Mouse (Mus musculus) MEL (cell line): Measurements from ENCODE around the gene Scube3.

Experiments
- CHD1 ChIP-seq: IDR thresholded peaks from 2 replicates; pipeline ENCODE4 v1.6.1; 2012; ENCODE audit warnings: low read depth, mild to moderate bottlenecking, inconsistent platforms, low read length, improper control_type of control experiment
- CHD2 ChIP-seq: IDR thresholded peaks from 2 replicates; pipeline ENCODE4 v1.6.1; 2011; ENCODE audit warnings: low read length, improper control_type of control experiment
- CTCF ChIP-seq, 3 experiments: IDR thresholded peaks in 2 of 3; conservative IDR thresholded peaks in 1 of 3; 2 replicates each; pipeline ENCODE4 v1.5.1; 2011 to 2012; ENCODE audit warnings: low read length in 3 of 3, low read depth in 2 of 3, mild to moderate bottlenecking in 2 of 3, improper control_type of control experiment in 1 of 3, inconsistent platforms in 1 of 3, mixed read lengths in 1 of 3, moderate library complexity in 1 of 3; ENCODE audit not compliant: control insufficient read depth in 1 of 3, insufficient read depth in 1 of 3, poor library complexity in 1 of 3, severe bottlenecking in 1 of 3
- E2F4 ChIP-seq: IDR thresholded peaks from 2 replicates; pipeline ENCODE4 v1.6.1; 2011; ENCODE audit warnings: low read depth, low read length, improper control_type of control experiment, borderline replicate concordance
- EP300 ChIP-seq, 2 experiments: IDR thresholded peaks; 2 replicates each; pipeline ENCODE4 v1.6.1; 2011; ENCODE audit warnings: improper control_type of control experiment in 2 of 2, low read length in 2 of 2, low read depth in 1 of 2, mild to moderate bottlenecking in 1 of 2
- GABPA ChIP-seq: IDR thresholded peaks from 2 replicates; pipeline ENCODE4 v1.6.1; 2012; ENCODE audit warnings: low read depth, mild to moderate bottlenecking, inconsistent platforms, low read length, improper control_type of control experiment, moderate library complexity
- MAX ChIP-seq: IDR thresholded peaks from 2 replicates; pipeline ENCODE4 v1.6.1; 2011; ENCODE audit warnings: low read length, improper control_type of control experiment
- MXI1 ChIP-seq: IDR thresholded peaks from 2 replicates; pipeline ENCODE4 v1.6.1; 2011; ENCODE audit warnings: mild to moderate bottlenecking, low read depth, low read length, improper control_type of control experiment
- MYC ChIP-seq: IDR thresholded peaks from 2 replicates; pipeline ENCODE4 v1.6.1; 2011; ENCODE audit warnings: low read depth, mild to moderate bottlenecking, low read length, improper control_type of control experiment, moderate library complexity
- NELFE ChIP-seq: IDR thresholded peaks from 2 replicates; pipeline ENCODE4 v1.6.1; 2011; ENCODE audit warnings: low read depth, low read length, improper control_type of control experiment
- POLR2AphosphoS2 ChIP-seq: IDR thresholded peaks from 2 replicates; pipeline ENCODE4 v1.6.1; 2011; ENCODE audit warnings: low read length, improper control_type of control experiment
- SIN3A ChIP-seq: IDR thresholded peaks from 2 replicates; pipeline ENCODE4 v1.6.1; 2012; ENCODE audit warnings: low read length, improper control_type of control experiment, inconsistent platforms
- SMC3 ChIP-seq: IDR thresholded peaks from 2 replicates; pipeline ENCODE4 v1.6.1; 2011; ENCODE audit warnings: low read depth, low read length, improper control_type of control experiment
- TBP ChIP-seq: IDR thresholded peaks from 2 replicates; pipeline ENCODE4 v1.8.0; 2011; ENCODE audit warnings: low read depth, low read length, improper control_type of control experiment

DNA sequence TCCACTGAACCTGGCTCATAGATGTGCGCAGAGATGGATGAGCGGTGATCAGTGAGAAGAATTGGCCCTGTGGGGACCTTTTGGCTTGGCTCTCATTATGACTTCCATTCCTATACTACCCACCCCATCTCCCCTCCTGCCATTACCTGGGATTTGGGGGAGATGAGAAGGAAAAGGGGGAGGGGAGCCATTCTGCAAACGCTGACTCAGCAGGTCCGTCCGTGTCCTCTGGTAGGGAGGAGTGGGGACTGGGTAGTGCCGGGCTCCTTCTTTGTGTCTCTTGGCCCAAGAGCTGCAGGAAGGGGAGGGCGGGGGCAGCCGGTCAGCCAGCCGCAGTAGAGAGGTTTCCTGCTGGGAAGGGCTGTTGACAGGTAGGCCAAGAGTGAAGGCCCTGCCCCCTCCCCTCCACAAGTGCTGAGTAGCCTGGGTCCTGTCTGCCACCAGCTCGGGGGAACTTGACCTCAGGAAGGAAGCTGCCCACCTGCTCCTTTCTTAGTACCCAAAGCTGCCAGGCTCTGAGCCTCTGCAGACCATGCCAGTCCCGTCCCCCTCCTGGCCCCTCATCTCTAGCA, 19.5 kb downstream of the Scube3 start:
- TF ChIP-seq E2F4 (no peak), MAX (no peak), CHD1 (no peak), MXI1 (no peak), CTCF (IDR thresholded peaks at IDR 0.05 in 2 of 3, conservative IDR thresholded peaks at IDR 0.05 in 1 of 3; ENCODE audit: control insufficient read depth in 1 of 3, insufficient read depth in 1 of 3, low read depth in 2 of 3, low read length in 3 of 3, poor library complexity in 1 of 3, severe bottlenecking in 1 of 3) (no peak), GABPA (no peak), MYC (no peak), SMC3 (no peak), EP300 (IDR thresholded peaks at IDR 0.05; ENCODE audit: low read depth in 1 of 2, low read length in 2 of 2) (no peak), TBP (no peak), SIN3A (no peak), NELFE (no peak), CHD2 (no peak), POLR2AphosphoS2 (no peak)
